Mouse (Mus musculus) intestine, embryonic 15.5 days (tissue): ENCODE results near the gene Eps8l3. TPM values are rescaled to one million over a fixed set of nuclear protein-coding genes. Genes with fewer than 3 reads are reported as not detected.

Experiments used
- ATAC-seq: fragments of 200-750 bp; cut with Nextera tagmentation; 2 replicates; pipeline ENCODE4 v1.8.0; 2017; ENCODE audit warnings: moderate TSS enrichment, moderate library complexity
- H3K27ac ChIP-seq: fragments of 300-500 bp; sonication (generic); 2 replicates; pipeline ENCODE4 v1.5.1; 2015; ENCODE audit warnings: mild to moderate bottlenecking, inconsistent platforms
- H3K27me3 ChIP-seq: fragments of 300-500 bp; sonication (generic); replicated peaks from 2 replicates; pipeline ENCODE4 v1.6.1; 2015; ENCODE audit warnings: inconsistent platforms
- H3K36me3 ChIP-seq: fragments of 300-500 bp; sonication (generic); 2 replicates; pipeline ENCODE4 v1.6.1; 2015; ENCODE audit warnings: inconsistent platforms
- H3K4me1 ChIP-seq: fragments of 300-500 bp; sonication (generic); replicated peaks from 2 replicates; pipeline ENCODE4 v1.6.1; 2015; ENCODE audit warnings: inconsistent platforms
- H3K4me2 ChIP-seq: fragments of 300-500 bp; sonication (generic); replicated peaks from 2 replicates; pipeline ENCODE4 v1.6.1; 2015; ENCODE audit warnings: mild to moderate bottlenecking, inconsistent platforms
- H3K4me3 ChIP-seq: fragments of 300-500 bp; sonication (generic); replicated peaks from 2 replicates; pipeline ENCODE4 v1.5.1; 2015; ENCODE audit warnings: inconsistent platforms
- H3K9ac ChIP-seq: fragments of 300-500 bp; sonication (generic); 2 replicates; pipeline ENCODE4 v1.6.1; 2015; ENCODE audit warnings: inconsistent platforms
- H3K9me3 ChIP-seq: fragments of 300-500 bp; sonication (generic); 2 replicates; pipeline ENCODE4 v1.6.1; 2016; ENCODE audit warnings: inconsistent platforms
- WGBS: fragments of 180-500 bp; shearing (Covaris S2); methylation state at CpG from one replicate; pipeline ENCODE4 v1.1.7; 2015; 5-methylcytosine and 5-hydroxymethylcytosine counted together
- polyA plus RNA-seq: library from polyadenylated mRNA; unstranded; fragments of >200 nt; fragmentation: Nextera tagmentation; extraction: Ambion mirVana; gene quantifications from 2 replicates; pipeline ENCODE4 v1.2.1, GENCODE M21; 2015

The Eps8l3 gene
- polyA plus RNA-seq, 1 experiment from 2014 or later: 164 TPM

GRCm38 (mm10) chr3:107939830-107940229 is 62.8 kb downstream of the Eps8l3 start:
- no peak for ATAC-seq
- WGBS: 77% methylated on average over 4 of the region's 4 CpGs

GRCm38 (mm10) chr3:107940524-107940923 is 63.5 kb downstream of the Eps8l3 start:
- no peaks in the 10 kb centered on the region for H3K27me3 ChIP-seq
- 70% methylated on average over 7 of the region's 7 CpGs for WGBS

More at GRCm38 (mm10) chr3:107939830-107940229, 62.8 kb downstream of the Eps8l3 start:
- Histone ChIP-seq H3K27ac (no peak overlapping the region), H3K4me1 (no peaks in the 10 kb centered on the region), H3K9me3 (no peaks in the 10 kb centered on the region), H3K4me3 (no peak overlapping the region), H3K36me3 (no peaks in the 10 kb centered on the region), H3K9ac (no peak overlapping the region), H3K4me2 (no peak overlapping the region), H3K27me3 (no peaks in the 10 kb centered on the region)

GRCm38 (mm10) chr3:107941261-107941660 is 64.2 kb downstream of the Eps8l3 start:
- WGBS: 79% methylated on average over 4 of the region's 4 CpGs
- no peaks in the 10 kb centered on the region for H3K27me3 ChIP-seq
- no peaks in the 10 kb centered on the region for H3K9me3 ChIP-seq
- no peaks in the 10 kb centered on the region for H3K4me1 ChIP-seq
- no peak overlapping the region for H3K9ac ChIP-seq
- no peak overlapping the region for H3K27ac ChIP-seq
- ATAC-seq: no peak
- H3K36me3 ChIP-seq: no peaks in the 10 kb centered on the region
- no peak overlapping the region for H3K4me3 ChIP-seq
- H3K4me2 ChIP-seq: no peak overlapping the region

More at GRCm38 (mm10) chr3:107940524-107940923, 63.5 kb downstream of the Eps8l3 start:
- Histone ChIP-seq H3K4me2 (no peak overlapping the region), H3K9me3 (no peaks in the 10 kb centered on the region), H3K27ac (no peak overlapping the region), H3K9ac (no peak overlapping the region), H3K4me1 (no peaks in the 10 kb centered on the region), H3K36me3 (no peaks in the 10 kb centered on the region), H3K4me3 (no peak overlapping the region)
- ATAC-seq: no peak

Other genes with a start within 250 kb of the Eps8l3 start
- gene Gm10961, start 245.9 kb upstream of the Eps8l3 start, polyA plus RNA-seq: not detected in 2 replicates
- gene Strip1, start 245.5 kb upstream of the Eps8l3 start, polyA plus RNA-seq: 37.3 and 39.0 TPM in 2 replicates
- 77.6 and 79.8 TPM in 2 replicates for gene Ahcyl1, start 180.7 kb upstream of the Eps8l3 start, polyA plus RNA-seq
- gene Csf1, start 116.8 kb upstream of the Eps8l3 start, polyA plus RNA-seq: 12.1 and 13.3 TPM in 2 replicates
- gene Gstm5, start 18.6 kb downstream of the Eps8l3 start, polyA plus RNA-seq: 173 and 186 TPM in 2 replicates
- gene Gstm7, start 54.6 kb downstream of the Eps8l3 start, polyA plus RNA-seq: 26.1 and 32.5 TPM in 2 replicates
- gene Gstm6, start 66.5 kb downstream of the Eps8l3 start, polyA plus RNA-seq: 16.9 and 19.1 TPM in 2 replicates
- 153 and 154 TPM in 2 replicates for gene Gstm3, start 92.1 kb downstream of the Eps8l3 start, polyA plus RNA-seq
- gene Gstm2, start 109.2 kb downstream of the Eps8l3 start, polyA plus RNA-seq: 184 and 198 TPM in 2 replicates
- gene Gstm1, start 140.7 kb downstream of the Eps8l3 start, polyA plus RNA-seq: 335 and 425 TPM in 2 replicates
- 33.0 and 33.9 TPM in 2 replicates for gene Gstm4, start 167.7 kb downstream of the Eps8l3 start, polyA plus RNA-seq
- 49.9 and 53.6 TPM in 2 replicates for gene Ampd2, start 209.4 kb downstream of the Eps8l3 start, polyA plus RNA-seq
- 1.9 and 2.8 TPM in 2 replicates for gene Gnat2, start 215.6 kb downstream of the Eps8l3 start, polyA plus RNA-seq